Mouse (Mus musculus) neural tube, embryonic 15.5 days (tissue): ENCODE results near the gene Dgcr8. TPM values are rescaled to one million over a fixed set of nuclear protein-coding genes. Genes with fewer than 3 reads are reported as not detected.

Source experiments
- ATAC-seq: fragments of 200-750 bp; cut with Nextera tagmentation; 2 replicates; pipeline ENCODE4 v1.8.0; 2017; ENCODE audit warnings: mild to moderate bottlenecking, moderate TSS enrichment, moderate library complexity; ENCODE audit not compliant: low FRiP score
- H3K27ac ChIP-seq: fragments of 300-500 bp; sonication (generic); replicated peaks from 2 replicates; pipeline ENCODE4 v1.5.1; 2015; ENCODE audit warnings: mild to moderate bottlenecking, inconsistent platforms
- H3K27me3 ChIP-seq: fragments of 300-500 bp; sonication (generic); replicated peaks from 2 replicates; pipeline ENCODE4 v1.6.1; 2015; ENCODE audit warnings: inconsistent platforms
- H3K36me3 ChIP-seq: fragments of 300-500 bp; sonication (generic); 2 replicates; pipeline ENCODE4 v1.6.1; 2015; ENCODE audit warnings: inconsistent platforms
- H3K4me1 ChIP-seq: fragments of 300-500 bp; sonication (generic); 2 replicates; pipeline ENCODE4 v1.6.1; 2015; ENCODE audit warnings: inconsistent platforms
- H3K4me2 ChIP-seq: fragments of 300-500 bp; sonication (generic); 2 replicates; pipeline ENCODE4 v1.6.1; 2015; ENCODE audit warnings: inconsistent platforms, mild to moderate bottlenecking, moderate library complexity
- H3K4me3 ChIP-seq: fragments of 300-500 bp; sonication (generic); replicated peaks from 2 replicates; pipeline ENCODE4 v1.5.1; 2015; ENCODE audit warnings: mild to moderate bottlenecking, inconsistent platforms
- H3K9ac ChIP-seq: fragments of 300-500 bp; sonication (generic); replicated peaks from 2 replicates; pipeline ENCODE4 v1.6.1; 2015; ENCODE audit warnings: mild to moderate bottlenecking, inconsistent platforms
- H3K9me3 ChIP-seq: fragments of 300-500 bp; sonication (generic); replicated peaks from 2 replicates; pipeline ENCODE4 v1.6.1; 2016; ENCODE audit warnings: inconsistent platforms
- WGBS: fragments of 180-500 bp; shearing (Covaris S2); methylation state at CpG from one replicate; pipeline ENCODE4 v1.1.7; 2015; ENCODE audit warnings: mixed read lengths; 5-methylcytosine and 5-hydroxymethylcytosine counted together
- microRNA counts: library from miRNA; unstranded; fragments of <30 nt; microRNA quantifications from one replicate; lab custom pipeline; 2016
- microRNA-seq: library from miRNA; unstranded; fragments of <30 nt; microRNA quantifications from one replicate; pipeline ENCODE4, GENCODE M21; 2017
- polyA plus RNA-seq: library from polyadenylated mRNA; unstranded; fragments of >200 nt; fragmentation: Nextera tagmentation; extraction: Ambion mirVana; gene quantifications from 2 replicates; pipeline ENCODE4 v1.2.1, GENCODE M21; 2015

Gene Dgcr8
- polyA plus RNA-seq, 1 experiment from 2014 or later, result 28.0 TPM

DNA sequence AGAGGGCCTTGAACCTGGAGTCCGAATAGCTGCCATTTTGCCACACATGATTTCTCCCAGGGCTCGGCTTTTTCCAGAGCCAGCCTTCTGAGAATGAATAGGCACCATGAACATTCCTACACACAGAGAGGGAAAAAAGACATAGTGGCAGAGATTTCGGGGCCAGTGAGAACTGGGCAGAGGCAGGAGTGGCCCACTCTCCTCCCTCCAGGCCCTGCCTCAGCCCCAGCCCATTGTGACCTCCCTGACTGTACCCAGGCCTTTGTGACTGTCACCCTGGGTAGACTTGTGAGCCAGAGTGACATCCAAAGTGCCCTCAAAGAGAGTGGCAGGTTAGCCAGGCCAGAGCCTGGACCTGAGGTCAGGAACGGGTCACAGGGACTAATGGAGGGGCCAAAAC lies 71.5 kb downstream of the Dgcr8 start, which contains the start of gene Ccdc188:
TSS of gene Ccdc188 (plus strand) at position 301 of the 400 bp plus-strand sequence.
- no peak within 1 kb of the TSS for H3K4me3 ChIP-seq
- peaks cover 9% of the 10 kb centered on the region for H3K36me3 ChIP-seq
- H3K4me1 ChIP-seq, result peaks cover 42% of the 10 kb centered on the region
- no peak within 1 kb of the TSS for H3K9ac ChIP-seq
- H3K27ac ChIP-seq, result no peak within 1 kb of the TSS
- H3K9me3 ChIP-seq, result no peaks in the 10 kb centered on the region
- ATAC-seq, result no peak
- no peak within 1 kb of the TSS for H3K4me2 ChIP-seq
- H3K27me3 ChIP-seq, result no peaks in the 10 kb centered on the region
- WGBS, result 89% methylated on average over 4 of the region's 4 CpGs

DNA sequence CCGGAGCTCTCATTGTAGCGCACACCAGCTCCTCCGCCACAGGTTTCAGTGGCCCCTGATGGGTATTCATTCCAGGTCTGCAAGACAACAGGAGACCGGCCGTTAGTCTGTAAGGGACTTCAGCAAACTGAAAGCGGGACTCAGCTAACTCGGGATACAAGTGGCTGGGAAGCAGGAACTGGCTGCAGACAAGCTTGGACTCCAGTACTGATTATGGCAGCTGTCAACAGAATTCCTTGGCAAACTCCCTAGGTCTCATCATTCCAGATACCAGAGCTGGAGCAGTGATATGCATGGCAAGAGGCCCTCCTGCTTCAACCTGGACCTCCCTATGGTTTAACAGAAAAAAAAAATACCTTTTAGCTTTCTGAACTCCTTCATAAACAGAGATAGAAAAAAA lies 74.2 kb downstream of the Dgcr8 start:
- H3K4me1 ChIP-seq, result peaks cover 58% of the 10 kb centered on the region
- peak overlapping the region; percentile 55 for H3K4me2 ChIP-seq
- H3K27me3 ChIP-seq, result no peaks in the 10 kb centered on the region
- H3K4me3 ChIP-seq, result peak overlapping the region; percentile 29
- H3K36me3 ChIP-seq, result no peaks in the 10 kb centered on the region
- ATAC-seq, result no peak
- WGBS, result 51% methylated on average over 7 of the region's 7 CpGs
- peak overlapping the region; percentile 36; the same call in 1 of the 2 replicates for H3K9ac ChIP-seq
- peak overlapping the region; percentile 85 for H3K27ac ChIP-seq
- no peaks in the 10 kb centered on the region for H3K9me3 ChIP-seq

DNA sequence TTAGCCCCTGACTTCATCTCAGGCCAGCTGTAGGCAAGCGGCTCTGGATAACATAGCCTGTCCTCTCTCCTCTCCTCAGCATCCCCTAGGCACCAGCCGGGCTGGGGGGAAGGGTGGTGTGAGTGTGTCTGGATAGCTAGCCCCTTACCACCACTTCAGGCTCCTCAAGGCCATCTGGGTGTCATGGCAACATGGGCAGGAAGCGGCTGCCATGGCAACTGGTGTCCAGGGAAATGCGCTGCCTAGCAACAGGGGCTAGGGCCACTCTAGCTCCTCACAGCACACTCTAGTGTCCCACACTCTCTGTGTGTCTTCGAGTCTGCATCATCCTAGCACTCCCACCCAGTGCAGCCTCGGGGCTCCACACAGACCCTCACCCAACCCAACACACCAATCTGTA lies 75.4 kb downstream of the Dgcr8 start:
- Histone ChIP-seq H3K4me2 (peak overlapping the region; percentile 55), H3K36me3 (no peaks in the 10 kb centered on the region), H3K27ac (peak overlapping the region; percentile 85), H3K9ac (peak overlapping the region; percentile 36; the same call in 1 of the 2 replicates), H3K27me3 (no peaks in the 10 kb centered on the region), H3K9me3 (no peaks in the 10 kb centered on the region), H3K4me3 (peak overlapping the region; percentile 29), H3K4me1 (peaks cover 63% of the 10 kb centered on the region)
- peak; percentile 90 for ATAC-seq
- WGBS, result 13% methylated on average over 6 of the region's 6 CpGs

DNA sequence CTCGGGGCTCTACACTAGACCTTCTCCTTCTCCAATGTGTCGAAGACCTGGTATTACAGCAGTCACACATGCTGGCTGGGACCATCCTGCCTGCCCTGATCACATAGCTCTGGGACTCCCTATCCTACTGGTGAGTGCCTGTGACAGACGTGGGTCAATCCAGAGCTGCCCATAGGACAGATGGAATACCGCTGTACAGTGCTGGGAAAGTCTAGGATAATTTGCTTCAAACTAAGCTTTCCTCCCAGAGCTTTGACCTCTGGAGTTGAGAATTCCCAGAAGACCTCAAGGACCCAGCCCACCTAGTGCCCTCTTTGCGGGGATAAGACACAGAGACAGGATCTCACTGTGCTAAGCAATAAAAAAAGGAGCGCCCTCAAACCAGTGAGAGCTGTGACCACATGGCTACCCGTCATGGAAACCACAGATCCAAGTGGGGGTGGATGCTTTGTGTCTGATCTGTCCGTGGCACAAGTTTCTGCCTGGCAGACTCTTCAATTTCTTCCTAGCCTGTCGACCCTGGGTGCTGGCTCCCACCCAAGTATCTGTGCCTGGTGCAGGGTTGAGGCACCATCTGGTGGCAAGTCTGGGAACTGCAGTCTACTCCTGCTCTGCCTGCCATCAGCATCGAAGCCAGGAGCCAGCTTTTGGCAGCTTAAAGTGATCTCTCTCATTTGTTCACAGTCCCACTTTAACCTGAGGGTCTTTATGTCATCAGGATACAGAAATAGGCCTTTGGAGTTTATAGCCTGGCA lies 77.5 kb downstream of the Dgcr8 start:
- ATAC-seq, result peak; percentile 19; the same call in 1 of the 2 replicates
- Histone ChIP-seq H3K27ac (no peak overlapping the region), H3K9me3 (no peaks in the 10 kb centered on the region), H3K27me3 (no peaks in the 10 kb centered on the region), H3K4me3 (no peak overlapping the region), H3K4me1 (peaks cover 63% of the 10 kb centered on the region), H3K4me2 (no peak overlapping the region), H3K36me3 (no peaks in the 10 kb centered on the region), H3K9ac (no peak overlapping the region)
- 45% methylated on average over 10 of the region's 10 CpGs for WGBS

DNA sequence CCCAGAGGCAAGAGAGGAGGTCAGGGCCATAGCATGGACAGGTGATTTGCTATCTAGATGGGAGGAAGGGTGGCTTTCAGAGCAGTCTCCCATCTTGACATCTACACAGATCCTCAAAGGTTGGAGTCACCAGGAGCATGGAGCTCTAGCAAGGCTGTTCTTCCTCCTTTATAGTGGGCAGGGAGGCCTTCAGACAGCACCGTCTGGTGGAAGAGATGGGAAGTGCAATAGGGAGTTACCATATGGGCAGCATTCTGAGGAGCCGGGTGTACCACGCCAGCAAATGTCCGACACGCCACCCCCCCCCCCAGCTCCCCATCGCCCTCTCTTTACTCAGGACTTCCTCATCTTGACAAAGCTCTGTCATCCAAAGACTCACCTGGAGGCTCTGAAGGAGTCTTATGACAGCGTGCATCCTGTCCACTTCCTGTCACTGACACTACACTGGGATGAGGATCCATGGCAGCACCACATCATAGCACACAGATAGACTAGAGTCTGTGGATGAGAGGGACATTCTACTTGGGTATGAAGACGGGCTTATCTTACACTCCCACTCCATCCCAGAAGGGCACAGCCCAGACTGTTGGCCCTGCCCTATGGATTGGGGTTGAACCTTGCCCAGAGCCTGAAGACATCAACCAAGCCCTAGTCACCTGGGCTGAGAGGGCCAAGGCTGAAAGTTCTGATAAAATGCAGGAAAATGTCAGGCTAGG lies 78.2 kb downstream of the Dgcr8 start:
- H3K4me3 ChIP-seq, result no peak overlapping the region
- H3K4me2 ChIP-seq, result no peak overlapping the region
- no peaks in the 10 kb centered on the region for H3K36me3 ChIP-seq
- H3K27me3 ChIP-seq, result no peaks in the 10 kb centered on the region
- no peak for ATAC-seq
- H3K4me1 ChIP-seq, result peaks cover 60% of the 10 kb centered on the region
- H3K9ac ChIP-seq, result no peak overlapping the region
- H3K9me3 ChIP-seq, result no peaks in the 10 kb centered on the region
- 29% methylated on average over 8 of the region's 8 CpGs for WGBS
- no peak overlapping the region for H3K27ac ChIP-seq

MicroRNAs within 50 kb of the gene (microRNA counts, 519-probe panel; counts per million panel counts)
- 1,767 counts per million, percentile 29 among the panel's probes with 10 or more counts for microRNA mmu-miR-1306 (lab: Ali Mortazavi, UCI)
- 2,780 counts per million, percentile 65 among the panel's probes with 10 or more counts for microRNA mmu-miR-185 (lab: Ali Mortazavi, UCI)

Small RNAs within 50 kb of the gene (microRNA-seq; reads per million reads assigned to microRNA genes)
- gene Gm24572 (not detected), gene Mir1306 (103 reads per million, percentile 53 among the genes with 10 or more reads in this experiment), gene Mir185 (315 reads per million, percentile 68 among the genes with 10 or more reads in this experiment)

Other genes starting within 250 kb of the Dgcr8 start
- 148 and 162 TPM in 2 replicates for gene Dgcr6, start 236.4 kb downstream of the Dgcr8 start, polyA plus RNA-seq
- 4.0 and 6.4 TPM in 2 replicates for gene Prodh, start 199.0 kb downstream of the Dgcr8 start, polyA plus RNA-seq
- 26.5 and 28.7 TPM in 2 replicates for gene Rtn4r, start 161.6 kb downstream of the Dgcr8 start, polyA plus RNA-seq
- gene Ccdc188, start 71.4 kb downstream of the Dgcr8 start, polyA plus RNA-seq, result not detected in 2 replicates
- 16.9 and 19.2 TPM in 2 replicates for gene Zdhhc8, start 54.1 kb downstream of the Dgcr8 start, polyA plus RNA-seq
- 96.4 and 97.1 TPM in 2 replicates for gene Trmt2a, start 40.6 kb downstream of the Dgcr8 start, polyA plus RNA-seq
- 364 and 412 TPM in 2 replicates for gene Ranbp1, start 40.5 kb downstream of the Dgcr8 start, polyA plus RNA-seq
- gene Gm49776, start 30.9 kb downstream of the Dgcr8 start, polyA plus RNA-seq, result 1.4 and 5.4 TPM in 2 replicates
- gene Tango2, start 58.9 kb upstream of the Dgcr8 start, polyA plus RNA-seq, result 98.7 and 115 TPM in 2 replicates
- gene Arvcf, start 58.9 kb upstream of the Dgcr8 start, polyA plus RNA-seq, result 71.2 and 72.5 TPM in 2 replicates
- 28.3 and 30.9 TPM in 2 replicates for gene Txnrd2, start 137.1 kb upstream of the Dgcr8 start, polyA plus RNA-seq
- gene Comt, start 137.6 kb upstream of the Dgcr8 start, polyA plus RNA-seq, result 117 and 128 TPM in 2 replicates
- gene Gnb1l, start 209.5 kb upstream of the Dgcr8 start, polyA plus RNA-seq, result 16.1 and 18.8 TPM in 2 replicates
- 3.1 and 4.9 TPM in 2 replicates for gene Rtl10, start 209.7 kb upstream of the Dgcr8 start, polyA plus RNA-seq